Mouse (Mus musculus) embryo, embryonic 10.5 days (tissue): ENCODE data around the gene L2hgdh.

ENCODE experiments used
- DNase-seq: peaks from one replicate; pipeline ENCODE4 v3.0.0-alpha.2; 2015; ENCODE audit warnings: low spot score

L2hgdh gene

DNA sequence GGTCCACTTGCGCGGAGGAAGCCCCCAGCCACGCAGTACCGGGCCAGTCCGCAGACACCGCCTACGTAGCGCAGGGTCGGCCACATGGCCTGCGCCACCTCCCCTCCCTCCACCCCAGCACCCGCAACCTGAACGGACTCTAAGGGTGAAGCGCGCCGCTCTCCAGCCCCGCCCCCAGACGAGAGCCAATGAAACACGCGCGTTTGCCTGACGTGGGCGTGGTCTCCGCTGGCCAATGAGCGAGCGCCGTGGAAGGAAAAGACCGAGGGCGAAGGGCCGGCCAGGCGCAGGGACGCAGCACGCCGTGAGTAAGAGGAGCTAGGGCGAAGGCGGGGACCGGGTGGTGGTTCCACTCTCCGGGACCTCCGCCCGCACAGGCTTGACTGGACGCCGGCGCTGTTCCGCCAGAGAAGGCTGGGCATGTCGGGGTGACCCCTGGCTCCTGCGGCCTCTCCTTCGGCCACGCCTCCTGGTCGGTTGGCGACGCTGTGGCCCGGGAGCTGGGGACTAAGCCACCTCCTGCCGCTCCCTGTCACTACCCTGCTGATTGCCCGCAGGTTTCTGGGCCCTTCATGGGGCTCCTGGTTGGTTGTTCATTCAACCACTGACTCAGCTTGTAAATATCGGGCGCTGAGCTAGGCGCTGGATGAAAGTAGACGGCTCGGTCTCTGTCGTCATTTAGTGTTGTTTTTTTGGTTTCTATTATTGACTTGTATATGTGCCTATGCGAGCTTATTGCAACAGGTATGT lies at the start of gene L2hgdh, which contains the start of gene Atp5s:
Gene L2hgdh, minus strand, starts transcription at position 163 of the 750 bp plus-strand sequence.
Gene Atp5s, plus strand, starts transcription at position 240 of the 750 bp plus-strand sequence.
- DNase-seq = peak; percentile 99

DNA sequence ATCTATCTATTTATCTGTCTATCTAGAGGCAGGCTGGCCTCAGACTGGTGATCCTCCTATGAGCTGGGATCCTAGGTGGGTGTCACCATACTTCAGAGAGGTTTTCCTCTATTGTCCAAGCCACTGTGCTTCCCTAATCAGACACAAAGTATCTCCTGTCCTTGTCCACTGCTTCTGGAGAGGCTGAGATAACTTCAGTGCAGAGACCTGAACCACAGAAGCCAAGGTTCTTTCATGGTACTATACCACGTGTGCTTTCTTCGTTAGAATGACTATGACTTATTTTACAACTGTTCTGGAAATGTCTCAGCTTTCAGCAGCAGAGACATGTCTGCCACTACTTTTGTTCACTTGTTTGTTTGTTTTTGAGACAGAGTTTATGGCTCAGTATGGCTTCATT lies 44.2 kb upstream of the L2hgdh start:
- DNase-seq = no peak

DNA sequence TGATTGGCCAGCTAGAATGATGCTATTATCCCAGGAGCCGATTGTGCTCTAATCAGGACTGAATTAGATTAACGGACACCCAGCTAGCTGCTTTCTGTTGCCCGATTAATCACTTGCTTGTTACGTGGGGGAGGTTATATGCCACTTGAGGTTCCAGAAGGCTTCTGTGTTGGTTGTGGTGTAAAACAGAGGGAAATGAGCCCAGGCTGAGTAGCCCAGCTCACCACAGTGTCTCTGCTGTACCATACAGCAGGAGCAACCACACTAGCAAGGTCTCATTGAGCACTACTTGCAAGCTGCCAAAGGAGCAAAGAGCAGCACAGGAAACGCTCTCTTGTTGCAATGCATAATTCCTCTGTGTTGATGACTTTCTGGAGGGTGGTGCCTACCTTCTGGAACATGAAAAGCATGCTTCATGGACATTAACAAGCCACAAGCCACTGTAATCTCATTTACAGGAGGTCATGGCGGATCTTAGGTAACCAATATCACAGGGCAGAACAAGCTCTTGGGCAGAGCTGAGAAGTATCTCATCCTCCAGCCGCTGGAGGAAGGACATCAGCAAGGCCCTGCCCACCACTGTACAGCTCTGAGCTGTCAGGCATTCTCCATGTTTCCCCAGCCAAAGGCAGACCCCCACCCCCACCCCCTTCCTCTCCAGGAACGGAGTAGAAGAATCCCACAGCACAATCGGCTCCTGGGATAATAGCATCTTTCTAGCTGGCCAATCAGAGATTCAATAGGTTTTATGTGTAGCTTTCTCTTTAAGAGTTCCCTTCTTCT lies 43.0 kb upstream of the L2hgdh start:
- DNase-seq = no peak

DNA sequence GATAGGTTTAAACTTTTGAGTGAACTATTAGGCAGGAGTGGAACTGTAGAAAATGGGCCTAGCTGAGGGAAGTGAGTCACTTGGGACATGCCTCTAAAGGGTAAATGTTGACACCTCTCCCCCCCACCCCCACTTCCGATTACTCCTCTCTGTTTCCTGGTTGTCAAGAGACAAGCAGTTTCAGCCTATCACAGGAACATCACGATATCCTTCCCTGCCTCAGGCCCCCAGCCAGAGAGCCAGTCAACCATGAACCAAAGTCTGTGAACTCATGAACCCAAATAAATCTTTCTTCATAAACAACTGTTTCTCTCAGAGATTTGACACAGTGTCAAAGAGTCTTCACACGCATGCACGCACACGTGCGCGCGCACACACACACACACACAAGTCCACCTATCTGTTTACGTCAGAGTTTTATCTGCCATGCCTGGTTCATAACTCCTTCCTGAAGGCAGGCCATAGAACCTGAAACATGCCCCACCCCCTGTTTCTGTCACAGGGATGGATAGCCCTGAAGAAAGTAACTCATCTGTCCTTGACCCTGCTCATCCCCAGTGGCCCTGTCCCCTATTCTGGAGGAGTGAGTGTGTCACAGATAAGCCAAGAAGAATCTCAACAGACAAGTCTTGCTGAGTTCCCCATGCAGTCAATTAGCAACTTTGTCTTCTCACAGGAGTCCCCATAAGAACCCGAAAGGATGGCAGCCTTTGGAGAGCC lies 41.7 kb upstream of the L2hgdh start:
- no peak for DNase-seq

DNA sequence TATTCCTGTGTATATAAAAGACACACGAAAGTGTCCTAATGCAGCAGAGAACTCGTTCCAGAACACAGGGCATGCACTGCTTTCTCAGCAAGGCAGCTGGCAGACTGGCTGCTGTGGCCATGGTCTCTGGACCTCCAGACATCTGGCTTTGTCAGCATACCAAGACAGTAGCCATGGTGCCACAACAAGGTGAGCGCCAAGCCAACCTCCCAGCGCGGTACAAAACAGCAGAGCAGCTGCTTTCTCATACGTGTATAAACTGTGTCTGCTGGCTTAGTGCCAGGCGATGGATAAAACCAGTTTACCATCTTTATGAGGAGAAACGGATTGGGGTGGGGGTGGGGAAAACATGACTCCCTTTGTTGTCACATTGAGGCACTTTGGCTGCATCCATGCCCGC lies 40.9 kb upstream of the L2hgdh start:
- DNase-seq = no peak

DNA sequence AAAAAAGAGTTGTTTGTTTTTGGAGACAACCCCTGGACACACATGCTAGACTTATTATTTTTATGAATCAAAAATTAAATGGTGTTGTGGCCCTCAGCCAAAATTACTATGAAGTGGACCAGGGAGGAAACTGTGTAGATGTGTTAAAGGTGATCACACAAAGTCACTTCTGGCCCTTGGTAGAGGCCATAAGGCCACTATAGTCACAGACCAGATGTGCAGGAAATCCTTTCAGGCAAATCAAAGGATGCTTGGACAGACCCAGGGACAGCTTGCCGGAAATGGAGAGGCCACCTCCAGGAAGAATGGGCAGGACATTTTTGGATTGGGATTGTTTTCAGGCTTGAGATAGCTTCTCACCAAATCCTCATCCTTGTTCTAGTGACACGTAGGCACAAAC lies 36.9 kb upstream of the L2hgdh start:
- no peak for DNase-seq

DNA sequence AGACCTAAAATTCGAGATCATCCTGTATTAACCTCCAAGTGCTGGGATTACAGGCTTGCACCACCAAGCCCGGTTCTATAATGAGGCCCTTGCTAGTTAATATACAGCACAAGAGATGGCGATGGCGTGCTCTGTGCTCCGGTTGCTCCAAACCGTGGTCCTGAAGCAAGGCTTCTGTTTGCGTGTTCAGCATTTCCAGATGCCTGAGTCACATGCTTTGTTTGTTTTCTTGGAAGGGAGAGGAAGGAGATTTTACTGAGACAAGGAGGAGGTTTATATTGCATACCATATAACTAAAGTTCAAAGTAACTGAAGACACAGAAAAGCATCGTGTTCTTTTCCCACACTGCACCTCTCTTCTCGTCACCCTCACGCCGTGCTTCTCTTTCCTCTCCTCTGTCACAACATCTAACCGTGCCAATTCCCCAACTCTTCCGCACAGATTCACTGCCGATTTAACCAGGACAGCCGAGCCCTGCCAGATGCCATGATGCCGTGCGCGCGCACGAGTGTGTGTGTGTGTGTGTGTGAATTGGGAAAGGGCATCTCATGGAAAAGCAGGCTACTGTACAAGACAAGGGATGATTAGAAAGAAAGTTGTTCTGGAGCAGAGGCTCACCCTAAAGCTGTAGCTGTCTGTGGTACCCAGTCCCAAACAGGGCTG lies 36.2 kb upstream of the L2hgdh start:
- no peak for DNase-seq

DNA sequence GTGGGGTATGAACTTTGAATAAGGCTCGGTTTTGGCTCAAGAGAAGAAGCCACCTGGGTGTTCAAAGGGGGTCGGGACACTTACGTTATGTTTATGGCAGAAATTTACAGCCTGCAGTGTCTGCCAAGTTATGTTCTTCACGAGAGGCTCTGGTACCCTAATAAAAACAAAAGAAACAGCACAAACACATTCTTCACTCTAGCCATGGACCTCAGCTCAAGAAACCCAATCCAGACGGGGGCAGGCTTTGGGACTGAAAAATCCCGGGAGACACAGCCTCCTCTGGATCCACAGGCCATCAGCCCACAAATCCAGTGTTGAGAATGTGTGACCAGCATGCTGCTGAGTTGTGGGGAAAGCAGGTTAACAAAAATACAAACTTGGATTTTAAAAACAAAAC lies 35.3 kb upstream of the L2hgdh start:
- no peak for DNase-seq

DNA sequence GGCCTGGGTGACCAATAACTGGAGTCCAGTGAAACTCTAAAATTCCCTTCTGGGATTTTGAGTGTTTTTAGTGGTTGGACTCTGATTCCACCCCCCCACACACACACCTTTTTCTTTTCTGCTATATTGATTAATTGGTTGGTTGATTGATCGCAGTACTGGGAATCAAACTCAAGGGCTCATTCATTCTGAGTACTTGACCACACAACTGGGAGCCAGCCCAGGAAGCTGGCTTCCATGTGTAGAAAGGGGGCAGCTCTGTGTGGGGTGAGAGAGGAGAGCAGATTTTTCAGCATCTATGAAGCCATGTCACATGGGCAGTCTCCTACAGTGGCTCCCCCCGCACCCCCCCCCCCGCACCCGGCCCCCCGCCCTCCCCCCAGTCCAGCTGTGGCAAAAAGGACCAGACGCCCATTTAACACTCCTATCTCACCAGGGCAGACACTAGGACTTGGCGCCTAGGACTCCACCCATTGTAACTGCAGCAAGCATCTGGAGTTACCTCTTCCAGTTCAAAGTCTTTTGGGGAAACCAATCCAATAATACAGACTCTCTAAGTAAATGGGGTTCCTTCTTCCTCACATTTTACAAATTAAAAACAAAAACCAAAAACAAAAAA lies 34.7 kb upstream of the L2hgdh start:
- peak; percentile 37 for DNase-seq

DNA sequence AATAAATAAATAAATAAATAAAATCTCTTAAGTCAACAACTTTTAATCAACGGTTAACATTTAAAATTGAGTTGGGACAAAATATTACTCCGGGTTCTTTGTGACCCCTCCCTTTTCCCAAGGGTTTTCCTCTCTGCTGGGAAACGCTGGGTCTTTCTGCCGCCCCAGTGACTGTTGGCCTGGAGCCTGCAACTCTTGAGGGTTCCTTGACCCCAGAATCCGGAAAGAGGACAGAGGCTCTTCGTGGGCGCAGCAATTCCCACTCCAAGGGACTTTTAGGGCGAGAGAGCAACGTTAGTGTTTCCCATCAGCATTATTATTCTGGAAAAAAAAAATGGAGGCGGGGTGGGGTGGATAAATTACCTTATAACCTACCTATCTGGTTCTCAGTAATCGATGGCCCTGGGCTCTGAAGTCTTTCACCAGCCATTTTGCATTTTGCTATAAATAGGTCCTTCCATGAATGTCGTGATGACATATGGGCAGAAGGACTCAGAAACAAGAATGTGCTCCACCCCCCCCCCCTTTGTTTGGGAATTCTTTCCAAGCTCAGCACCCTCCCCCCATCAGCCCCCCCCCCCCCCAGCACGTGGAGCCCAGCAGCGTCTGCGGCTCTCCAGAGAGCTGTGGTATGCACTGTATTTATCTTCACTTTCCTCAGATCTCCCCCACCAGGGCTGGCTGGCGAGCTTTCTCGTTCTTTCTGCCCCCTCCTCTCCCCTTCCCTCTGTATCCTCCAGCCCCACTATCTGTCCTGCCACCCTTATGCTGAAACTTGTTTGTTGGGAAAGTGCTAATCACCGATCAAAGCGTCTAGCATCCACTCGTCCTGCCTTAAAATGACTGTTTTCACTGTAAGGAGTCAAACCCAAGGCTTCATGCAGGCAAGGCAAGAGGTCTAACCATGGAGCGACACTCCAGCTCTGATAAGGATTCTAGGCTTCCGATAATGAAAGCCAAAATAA lies 33.8 kb upstream of the L2hgdh start:
- peak; percentile 61 for DNase-seq

DNA sequence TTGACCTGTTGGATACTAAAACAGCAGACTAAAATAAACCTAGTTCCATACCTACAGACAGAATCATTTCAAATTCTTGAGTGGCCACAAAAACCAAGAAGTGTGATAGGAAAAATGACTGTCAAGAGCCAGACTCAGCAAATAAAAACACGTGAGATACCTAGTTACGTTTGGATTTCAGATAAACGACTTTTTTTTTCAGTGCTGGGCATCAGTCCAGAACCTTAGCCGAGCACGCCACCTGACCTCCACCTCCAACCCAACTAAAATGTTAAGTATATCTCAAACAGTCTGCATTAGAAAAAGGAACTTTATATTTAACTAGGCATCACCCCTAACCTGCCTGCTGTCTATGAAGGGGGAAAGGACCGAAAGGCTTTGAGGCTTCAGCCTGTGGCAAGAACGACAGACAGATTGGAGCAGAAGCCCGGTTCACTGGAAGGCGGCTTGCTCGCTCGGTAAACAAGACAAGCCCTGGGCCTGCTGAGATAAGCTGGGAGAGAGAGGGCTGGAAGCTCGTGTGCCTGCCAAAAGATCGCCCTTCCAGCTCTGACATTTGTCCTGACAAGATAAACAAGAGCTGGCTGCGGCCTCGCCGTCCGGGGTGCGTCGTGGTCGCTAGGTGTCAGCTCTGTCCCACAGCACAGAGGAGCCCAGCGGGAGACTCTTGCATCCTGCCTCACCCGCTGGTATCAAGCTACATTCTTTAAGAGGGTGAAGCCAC lies 32.9 kb upstream of the L2hgdh start:
- peak; percentile 87 for DNase-seq

DNA sequence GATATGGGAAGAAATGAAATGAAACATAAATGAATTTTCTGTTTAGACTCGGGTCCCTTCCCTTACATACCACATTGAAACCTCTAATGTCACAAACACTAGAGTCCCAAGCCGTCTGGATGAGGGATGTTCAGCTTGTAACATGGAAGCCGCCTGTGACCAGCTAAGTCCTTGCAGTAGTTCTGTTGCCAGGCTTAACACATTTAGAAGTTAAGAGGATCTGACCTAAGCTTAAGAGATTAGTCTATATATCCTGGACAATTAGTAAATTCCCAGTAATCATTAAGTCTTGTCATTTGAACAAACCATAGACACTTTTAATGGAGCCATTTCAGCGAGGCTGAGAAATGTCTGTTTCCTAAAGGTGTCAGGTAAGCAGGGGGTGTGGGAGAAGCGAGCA lies 31.3 kb upstream of the L2hgdh start:
- DNase-seq = no peak

DNA sequence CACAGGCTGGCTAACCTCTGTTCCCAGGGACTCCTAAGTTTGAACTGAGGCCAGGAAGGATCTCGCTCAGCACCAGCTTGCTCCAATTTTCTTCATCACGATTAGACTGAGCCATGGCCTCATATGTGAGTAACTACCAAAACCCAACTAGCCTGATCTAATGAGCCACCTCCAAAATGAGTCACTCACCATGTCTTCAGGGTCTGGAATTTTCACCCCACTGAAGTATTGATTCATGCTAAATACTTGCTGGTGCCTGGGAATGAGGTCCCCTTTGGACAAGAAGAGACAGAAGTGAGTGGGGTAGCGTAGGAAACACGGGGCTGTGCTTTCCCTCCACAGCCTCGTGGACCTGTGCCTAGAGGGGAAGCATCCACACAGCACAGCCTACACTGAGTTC lies 29.3 kb upstream of the L2hgdh start:
- DNase-seq = no peak

DNA sequence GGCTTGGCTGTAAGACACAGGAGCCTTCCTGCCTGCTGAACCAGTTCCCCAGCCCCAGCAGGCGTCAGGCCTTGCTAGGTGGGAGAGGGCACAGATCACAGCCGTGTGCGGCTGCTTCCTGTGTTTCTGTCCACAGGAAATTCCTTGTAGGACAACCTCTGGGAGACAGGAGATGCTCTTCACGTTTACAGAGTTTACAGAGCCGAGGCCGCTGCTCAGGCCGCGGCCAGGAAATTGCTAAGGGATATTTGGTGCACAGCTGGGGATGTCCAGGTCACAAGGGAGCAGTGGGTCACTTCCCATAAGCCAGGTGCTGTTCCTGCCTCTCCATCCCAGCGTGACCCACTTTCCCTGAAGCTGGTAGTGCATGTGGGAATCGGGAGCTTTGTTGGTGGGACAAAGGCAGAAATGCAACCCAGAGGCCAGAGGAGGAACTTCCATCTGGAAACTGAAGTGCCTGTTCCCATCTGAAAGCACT lies 27.2 kb upstream of the L2hgdh start:
- peak; percentile 62 for DNase-seq

DNA sequence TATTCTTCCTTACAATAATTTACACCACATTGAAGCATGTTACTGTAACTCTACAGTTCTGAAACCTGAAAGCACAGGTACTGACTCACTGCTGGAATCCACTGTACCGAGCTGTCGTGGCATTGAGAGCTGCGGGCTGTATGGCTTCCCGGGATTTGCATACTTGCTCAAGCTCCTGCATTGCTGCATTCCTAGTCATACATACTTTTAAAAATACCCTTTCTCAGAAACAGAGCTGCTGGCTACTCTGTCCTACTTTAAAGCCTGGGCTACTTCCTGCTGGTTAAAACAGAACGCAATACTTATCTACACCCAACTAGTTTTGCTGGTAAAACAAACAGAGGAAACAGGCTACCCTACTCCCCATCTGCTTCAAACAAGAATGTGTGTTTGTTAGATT lies 19.5 kb upstream of the L2hgdh start:
- no peak for DNase-seq

DNA sequence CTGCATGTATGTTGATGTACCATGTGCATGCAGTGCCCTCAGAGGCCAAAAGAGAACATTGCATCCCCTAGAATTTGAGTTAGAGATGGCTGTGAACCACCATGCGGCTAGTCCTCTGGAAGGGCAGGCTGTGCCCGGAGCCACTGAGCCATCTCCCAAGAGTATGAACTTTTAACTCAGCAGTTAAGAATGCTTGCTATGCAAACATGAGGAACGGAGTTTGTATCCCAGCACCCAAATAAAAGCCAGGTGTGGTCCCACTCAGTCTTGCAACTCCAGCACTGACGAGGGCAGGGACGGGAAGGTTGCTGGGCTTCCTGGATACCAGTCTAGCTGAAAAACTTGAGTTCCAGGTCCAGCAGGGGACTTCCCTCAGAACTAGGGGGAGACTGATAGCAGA lies 17.3 kb upstream of the L2hgdh start:
- no peak for DNase-seq

DNA sequence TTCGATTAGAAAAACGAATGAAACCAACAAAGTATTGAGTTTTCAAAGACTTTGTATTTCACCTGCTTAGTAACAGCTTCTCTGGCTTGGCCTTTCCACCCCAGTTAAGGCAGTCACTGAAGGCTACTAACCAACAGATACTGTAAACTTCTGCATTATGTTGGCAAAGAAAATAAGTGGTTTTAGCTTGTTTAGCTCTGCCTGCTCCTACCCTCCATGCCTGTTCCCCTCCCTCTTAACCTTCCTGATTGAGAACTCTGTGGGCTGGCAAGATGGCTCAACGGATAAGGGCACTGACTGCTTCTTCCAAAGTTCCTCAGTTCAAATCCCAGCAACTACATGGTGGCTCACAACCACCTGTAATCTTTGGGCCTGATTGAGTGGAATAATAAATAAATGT lies 9.2 kb upstream of the L2hgdh start:
- no peak for DNase-seq

DNA sequence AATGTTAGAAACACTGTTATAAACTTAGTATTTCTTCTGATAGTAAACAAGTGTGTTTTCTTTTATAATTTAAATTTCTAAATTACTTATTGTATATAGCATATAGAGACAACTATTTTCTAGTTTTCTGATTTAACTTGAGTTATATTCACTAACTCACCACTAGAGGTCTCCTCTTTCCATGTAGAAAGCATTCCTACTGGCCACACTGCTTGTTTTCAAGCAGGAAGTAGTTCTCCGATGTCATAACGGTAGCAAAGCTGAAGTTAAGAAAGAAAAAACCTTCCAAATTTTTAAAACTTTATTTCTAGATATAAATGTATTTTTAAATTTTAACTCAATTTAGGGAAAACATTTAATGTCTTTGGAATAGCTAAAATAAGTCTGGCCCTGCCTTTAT lies 8.8 kb upstream of the L2hgdh start:
- DNase-seq = peak; percentile 71

DNA sequence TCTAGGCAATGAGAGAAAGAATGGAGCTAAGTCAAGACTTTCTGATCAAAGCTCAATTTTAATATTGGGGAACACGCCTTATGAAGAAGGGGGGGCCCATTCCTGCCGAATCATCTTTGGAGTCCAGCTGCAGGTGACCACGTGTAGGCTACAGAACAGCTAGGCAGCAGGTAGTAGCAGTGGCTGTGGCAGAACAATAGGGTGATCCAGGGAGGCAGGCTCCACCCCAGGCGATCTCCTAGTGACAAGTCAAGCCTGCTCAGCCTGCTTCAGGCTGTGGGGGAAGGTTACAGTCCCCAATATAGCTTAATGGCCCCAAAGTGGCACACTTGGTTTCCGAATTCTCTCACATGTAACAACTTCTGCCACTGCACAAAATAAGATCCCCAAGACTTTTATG lies 7.5 kb upstream of the L2hgdh start:
- no peak for DNase-seq

DNA sequence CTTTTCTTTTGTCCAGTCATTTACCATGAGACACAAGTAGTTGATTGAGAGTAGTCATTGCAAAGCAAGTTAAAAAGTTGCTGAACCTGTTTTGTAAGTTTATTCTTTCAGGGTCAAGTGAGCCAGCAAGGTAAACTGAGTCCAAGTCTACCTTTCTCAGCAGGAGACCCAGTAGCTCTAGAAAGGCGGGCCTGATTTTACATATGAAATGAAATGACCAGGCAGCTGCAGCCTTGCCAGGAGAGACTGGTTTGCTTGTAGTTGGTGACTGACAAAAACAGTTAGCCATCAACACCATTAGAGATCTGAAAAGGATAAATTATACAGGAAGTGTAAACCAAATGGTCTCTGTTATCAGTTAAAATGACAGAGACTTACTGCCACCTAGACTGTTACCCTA lies 5.6 kb upstream of the L2hgdh start:
- DNase-seq = no peak
